Mouse (Mus musculus) limb, embryonic 10.5 days (tissue): Measurements from ENCODE around the gene Cxcl2. TPM values are rescaled to one million over a fixed set of nuclear protein-coding genes. Genes with fewer than 3 reads are reported as not detected.

Source experiments
- DNase-seq: peaks from one replicate; pipeline ENCODE4 v3.0.0-alpha.2; 2017; ENCODE audit warnings: low spot score
- H3K27ac ChIP-seq: fragments of 300-500 bp; sonication (generic); 2 replicates; pipeline ENCODE4 v1.5.1; 2016; ENCODE audit warnings: mild to moderate bottlenecking
- H3K27me3 ChIP-seq: fragments of 300-500 bp; sonication (generic); 2 replicates; pipeline ENCODE4 v1.6.1; 2016; ENCODE audit warnings: low read depth, mild to moderate bottlenecking; ENCODE audit not compliant: poor library complexity, severe bottlenecking
- H3K36me3 ChIP-seq: fragments of 300-500 bp; sonication (generic); 2 replicates; pipeline ENCODE4 v1.6.1; 2016; ENCODE audit warnings: mild to moderate bottlenecking, moderate library complexity
- H3K4me1 ChIP-seq: fragments of 300-500 bp; sonication (generic); 2 replicates; pipeline ENCODE4 v1.6.1; 2016
- H3K4me3 ChIP-seq: fragments of 300-500 bp; sonication (generic); 2 replicates; pipeline ENCODE4 v1.5.1; 2016; ENCODE audit warnings: mild to moderate bottlenecking, moderate library complexity
- H3K9me3 ChIP-seq: fragments of 300-500 bp; sonication (generic); replicated peaks from 2 replicates; pipeline ENCODE4 v1.6.1; 2016; ENCODE audit warnings: mild to moderate bottlenecking
- whole genome bisulfite sequencing: fragments of 180-500 bp; shearing (Covaris S2); methylation state at CpG from one replicate; pipeline ENCODE4 v1.1.7; 2016; 5-methylcytosine and 5-hydroxymethylcytosine counted together
- polyA plus RNA-seq: library from polyadenylated mRNA; unstranded; fragments of >200 nt; fragmentation: Nextera tagmentation; extraction: Ambion mirVana; gene quantifications from 2 replicates; pipeline ENCODE4 v1.2.1, GENCODE M21; 2016

The Cxcl2 gene
- polyA plus RNA-seq, 1 experiment from 2014 or later: not detected

- no peaks in the 10 kb centered on the region for H3K36me3 ChIP-seq
- H3K9me3 ChIP-seq: no peaks in the 10 kb centered on the region
- no peaks in the 10 kb centered on the region for H3K4me1 ChIP-seq
- WGBS: 84% methylated on average over 7 of the region's 7 CpGs
- no peaks in the 10 kb centered on the region for H3K27me3 ChIP-seq
- H3K27ac ChIP-seq: no peak overlapping the region
- no peak for DNase-seq
- H3K4me3 ChIP-seq: no peak overlapping the region
Observed at GRCm38 (mm10) chr5:90880335-90880850, 23.3 kb upstream of the Cxcl2 start.

GRCm38 (mm10) chr5:90881021-90881420 lies 22.6 kb upstream of the Cxcl2 start:
- no peaks in the 10 kb centered on the region for H3K36me3 ChIP-seq
- H3K4me1 ChIP-seq: no peaks in the 10 kb centered on the region
- no peak overlapping the region for H3K4me3 ChIP-seq
- WGBS: 92% methylated on average over 4 of the region's 4 CpGs
- H3K27ac ChIP-seq: no peak overlapping the region
- no peaks in the 10 kb centered on the region for H3K9me3 ChIP-seq
- no peak for DNase-seq
- no peaks in the 10 kb centered on the region for H3K27me3 ChIP-seq

GRCm38 (mm10) chr5:90881682-90882081 lies 22.0 kb upstream of the Cxcl2 start:
- Histone ChIP-seq H3K4me3 (no peak overlapping the region), H3K27me3 (no peaks in the 10 kb centered on the region), H3K36me3 (no peaks in the 10 kb centered on the region), H3K27ac (no peak overlapping the region), H3K4me1 (no peaks in the 10 kb centered on the region), H3K9me3 (no peaks in the 10 kb centered on the region)
- DNase-seq: no peak
- 92% methylated on average over 5 of the region's 5 CpGs for WGBS

- Histone ChIP-seq H3K9me3 (no peaks in the 10 kb centered on the region), H3K36me3 (no peaks in the 10 kb centered on the region), H3K27ac (no peak overlapping the region), H3K4me1 (no peaks in the 10 kb centered on the region), H3K27me3 (no peaks in the 10 kb centered on the region), H3K4me3 (no peak overlapping the region)
- WGBS: 90% methylated on average over 5 of the region's 5 CpGs
- no peak for DNase-seq
Observed at GRCm38 (mm10) chr5:90882146-90882545, 21.5 kb upstream of the Cxcl2 start.

GRCm38 (mm10) chr5:90884628-90885242 lies 18.9 kb upstream of the Cxcl2 start:
- Histone ChIP-seq H3K4me1 (no peaks in the 10 kb centered on the region), H3K36me3 (no peaks in the 10 kb centered on the region), H3K9me3 (no peaks in the 10 kb centered on the region), H3K4me3 (no peak overlapping the region), H3K27ac (no peak overlapping the region), H3K27me3 (0 out of 2 replicates have a peak, but pooled peaks cover 4% of the 10 kb centered on the region)
- 75% methylated on average over 2 of the region's 2 CpGs for WGBS
- DNase-seq: no peak

- WGBS: 80% methylated on average over 5 of the region's 5 CpGs
- peaks cover 10% of the 10 kb centered on the region for H3K4me1 ChIP-seq
- H3K36me3 ChIP-seq: no peaks in the 10 kb centered on the region
- no peak for DNase-seq
- H3K27me3 ChIP-seq: peaks cover 17% of the 10 kb centered on the region
- no peak overlapping the region for H3K4me3 ChIP-seq
- H3K27ac ChIP-seq: no peak overlapping the region
- no peaks in the 10 kb centered on the region for H3K9me3 ChIP-seq
Observed at GRCm38 (mm10) chr5:90888661-90889060, 15.0 kb upstream of the Cxcl2 start.

GRCm38 (mm10) chr5:90890519-90891463 lies 12.9 kb upstream of the Cxcl2 start, which contains the start of gene Cxcl1:
TSS of gene Cxcl1 (plus strand) at chr5:90891241.
- Histone ChIP-seq H3K9me3 (no peaks in the 10 kb centered on the region), H3K36me3 (no peaks in the 10 kb centered on the region), H3K27ac (peak within 1 kb of the TSS; percentile 79), H3K4me3 (peak within 1 kb of the TSS; percentile 60), H3K4me1 (peaks cover 10% of the 10 kb centered on the region), H3K27me3 (peaks cover 17% of the 10 kb centered on the region)
- DNase-seq: peak; percentile 57
- 13% methylated on average over 30 of the region's 30 CpGs for WGBS

- H3K4me1 ChIP-seq: peaks cover 10% of the 10 kb centered on the region
- H3K27me3 ChIP-seq: peaks cover 17% of the 10 kb centered on the region
- no peak for DNase-seq
- WGBS: 31% methylated on average over 10 of the region's 10 CpGs
- peak overlapping the region; percentile 60 for H3K4me3 ChIP-seq
- no peaks in the 10 kb centered on the region for H3K36me3 ChIP-seq
- H3K27ac ChIP-seq: peak overlapping the region; percentile 79
- no peaks in the 10 kb centered on the region for H3K9me3 ChIP-seq
Observed at GRCm38 (mm10) chr5:90891464-90891813, 12.2 kb upstream of the Cxcl2 start.

GRCm38 (mm10) chr5:90894231-90894630 lies 9.4 kb upstream of the Cxcl2 start:
- no peaks in the 10 kb centered on the region for H3K9me3 ChIP-seq

GRCm38 (mm10) chr5:90897429-90897828 lies 6.2 kb upstream of the Cxcl2 start:
- DNase-seq: no peak
- no peak overlapping the region for H3K27ac ChIP-seq
- 83% methylated on average over 3 of the region's 3 CpGs for WGBS
- no peak overlapping the region for H3K4me3 ChIP-seq
- no peaks in the 10 kb centered on the region for H3K27me3 ChIP-seq
- H3K9me3 ChIP-seq: no peaks in the 10 kb centered on the region
- H3K4me1 ChIP-seq: 0 out of 2 replicates have a peak, but pooled peaks cover under 1% of the 10 kb centered on the region
- no peaks in the 10 kb centered on the region for H3K36me3 ChIP-seq

More at GRCm38 (mm10) chr5:90894231-90894630, 9.4 kb upstream of the Cxcl2 start:
- no peak for DNase-seq
- H3K4me1 ChIP-seq: peaks cover 10% of the 10 kb centered on the region
- H3K4me3 ChIP-seq: no peak overlapping the region
- peaks cover 15% of the 10 kb centered on the region for H3K27me3 ChIP-seq
- 81% methylated on average over 8 of the region's 8 CpGs for WGBS
- no peak overlapping the region for H3K27ac ChIP-seq
- no peaks in the 10 kb centered on the region for H3K36me3 ChIP-seq

- peaks cover 15% of the 10 kb centered on the region for H3K4me1 ChIP-seq
- H3K27me3 ChIP-seq: peaks cover 10% of the 10 kb centered on the region
- no peaks in the 10 kb centered on the region for H3K9me3 ChIP-seq
- no peaks in the 10 kb centered on the region for H3K36me3 ChIP-seq
- H3K4me3 ChIP-seq: no peak overlapping the region
- WGBS: 80% methylated on average over 5 of the region's 5 CpGs
- H3K27ac ChIP-seq: no peak overlapping the region
- no peak for DNase-seq
Observed at GRCm38 (mm10) chr5:90899308-90899707, 4.4 kb upstream of the Cxcl2 start.

GRCm38 (mm10) chr5:90900147-90900546 lies 3.5 kb upstream of the Cxcl2 start:
- 75% methylated on average over 7 of the region's 7 CpGs for WGBS
- DNase-seq: no peak
- H3K36me3 ChIP-seq: no peaks in the 10 kb centered on the region

GRCm38 (mm10) chr5:90900688-90901087 lies 3.0 kb upstream of the Cxcl2 start:
- Histone ChIP-seq H3K4me1 (peaks cover 15% of the 10 kb centered on the region), H3K4me3 (no peak overlapping the region), H3K27ac (no peak overlapping the region), H3K36me3 (no peaks in the 10 kb centered on the region), H3K9me3 (no peaks in the 10 kb centered on the region), H3K27me3 (peaks cover 19% of the 10 kb centered on the region)
- 83% methylated on average over 7 of the region's 7 CpGs for WGBS
- DNase-seq: no peak

More at GRCm38 (mm10) chr5:90900147-90900546, 3.5 kb upstream of the Cxcl2 start:
- H3K27ac ChIP-seq: no peak overlapping the region
- H3K27me3 ChIP-seq: peaks cover 19% of the 10 kb centered on the region
- H3K4me1 ChIP-seq: peaks cover 15% of the 10 kb centered on the region
- no peaks in the 10 kb centered on the region for H3K9me3 ChIP-seq
- no peak overlapping the region for H3K4me3 ChIP-seq
